Mouse (Mus musculus) lung, postnatal 0 days (tissue): ENCODE measurements around the gene Myo18b.

Experiments used
- CTCF ChIP-seq: IDR thresholded peaks from 2 replicates; pipeline ENCODE4 v1.5.1; 2016; ENCODE audit warnings: antibody characterized with exemption, mild to moderate bottlenecking
- EP300 ChIP-seq: IDR thresholded peaks from 2 replicates; pipeline ENCODE4 v1.6.1; 2016; ENCODE audit warnings: antibody characterized with exemption, mild to moderate bottlenecking, control low read depth

DNA sequence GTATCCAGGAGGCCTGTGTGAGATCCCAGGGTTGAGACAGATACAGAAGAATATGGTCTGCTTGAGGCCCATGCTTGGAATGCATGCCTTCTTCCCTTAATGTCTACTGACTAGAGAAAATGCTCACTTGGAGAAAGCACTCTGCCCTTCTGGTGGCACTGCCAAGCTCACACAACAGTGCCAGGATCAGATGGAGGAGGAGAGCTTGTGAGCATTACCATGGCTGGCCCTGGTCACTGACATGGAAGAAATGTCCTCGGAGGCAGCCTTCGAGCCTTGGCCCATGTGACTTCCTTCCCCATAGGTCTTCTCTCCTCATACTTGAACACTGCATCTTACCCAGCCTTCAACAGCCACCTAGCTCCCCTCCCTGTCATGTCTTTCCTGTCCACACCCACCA lies 216.9 kb downstream of the Myo18b start:
- TF ChIP-seq CTCF = no peak
- no peak for TF ChIP-seq EP300
